Mouse (Mus musculus) spleen, postnatal 0 days (tissue): ENCODE results near the gene Smim15. TPM values are rescaled to one million over a fixed set of nuclear protein-coding genes. Genes with fewer than 3 reads are reported as not detected.

Source experiments
- polyA plus RNA-seq: library from polyadenylated mRNA; unstranded; fragments of >200 nt; fragmentation: Nextera tagmentation; extraction: Ambion mirVana; gene quantifications from 2 replicates; pipeline ENCODE4 v1.2.1, GENCODE M21; 2015

The Smim15 gene
- polyA plus RNA-seq: 31.6 and 34.0 TPM in 2 replicates

DNA sequence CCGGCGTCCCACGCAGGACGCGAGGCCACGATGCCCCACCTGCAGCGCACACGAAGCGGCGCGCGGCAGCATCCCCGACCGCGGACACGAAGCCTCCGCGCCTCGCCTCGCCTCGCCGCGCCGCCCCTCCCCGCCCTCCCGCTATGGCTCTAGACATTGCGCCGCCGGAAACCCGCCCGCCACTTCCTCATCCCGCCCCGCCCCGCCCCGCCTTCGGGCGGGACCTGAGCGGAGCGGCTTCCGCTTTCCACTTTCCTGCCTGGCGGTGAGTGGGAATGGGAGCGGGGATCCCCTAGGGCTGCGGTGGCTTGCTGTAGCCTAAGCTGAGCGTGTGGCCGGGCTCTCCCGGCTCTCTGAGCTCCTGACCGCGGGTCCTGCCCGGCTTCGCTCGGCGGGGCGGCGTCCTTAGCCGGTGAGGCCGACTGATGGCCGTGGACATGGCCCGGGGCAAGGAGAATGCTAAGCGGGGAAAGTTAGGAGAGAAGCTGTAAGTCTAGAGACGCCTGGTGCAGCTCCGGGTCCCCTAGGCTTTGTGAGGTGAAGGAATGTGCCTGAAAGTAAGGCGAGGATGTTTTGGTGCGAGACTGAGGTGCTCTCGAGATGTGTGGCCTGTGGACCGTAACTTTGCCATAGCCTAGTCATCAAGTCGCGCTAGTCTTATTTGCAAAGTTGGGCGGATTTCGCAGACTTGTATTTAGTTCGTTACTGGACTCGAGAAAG lies at the start of gene Smim15:
Smim15 (plus strand) TSS at position 225 of the 720 bp plus-strand sequence.

Other genes starting within 250 kb of the Smim15 start
- gene Ndufaf2, start 114.2 kb downstream of the Smim15 start, polyA plus RNA-seq: 37.1 and 38.6 TPM in 2 replicates
- 7.3 and 9.9 TPM in 2 replicates for gene Ercc8, start 114.3 kb downstream of the Smim15 start, polyA plus RNA-seq
- 1.2 and 1.9 TPM in 2 replicates for gene Elovl7, start 170.0 kb downstream of the Smim15 start, polyA plus RNA-seq